Mouse (Mus musculus) embryo, embryonic 10.5 days (tissue): Measurements from ENCODE around the gene Acvr2a.
A peak's percentile ranks its signal among the peaks of the same experiment; 100 is the strongest.

Experiments
- DNase-seq: peaks from one replicate; pipeline ENCODE4 v3.0.0-alpha.2; 2015; ENCODE audit warnings: low spot score

Acvr2a gene

GRCm38 (mm10) chr2:48868199-48868913 is 54.4 kb downstream of the Acvr2a start:
- no peak for DNase-seq

GRCm38 (mm10) chr2:48885945-48886344 is 72.0 kb downstream of the Acvr2a start:
- peak; percentile 90 for DNase-seq

- DNase-seq: no peak
Observed at GRCm38 (mm10) chr2:48895186-48895585, 81.3 kb downstream of the Acvr2a start.

GRCm38 (mm10) chr2:48908866-48909265 is 95.0 kb downstream of the Acvr2a start:
- peak; percentile 27 for DNase-seq

GRCm38 (mm10) chr2:48914185-48914584 is 100.3 kb downstream of the Acvr2a start:
- no peak for DNase-seq

- DNase-seq: no peak
Observed at GRCm38 (mm10) chr2:48915832-48916231, 101.9 kb downstream of the Acvr2a start.

- DNase-seq: no peak
Observed at GRCm38 (mm10) chr2:48935058-48935457, 121.1 kb downstream of the Acvr2a start.

GRCm38 (mm10) chr2:48947761-48948160 is 133.9 kb downstream of the Acvr2a start:
- DNase-seq: peak; percentile 21

- DNase-seq: peak; percentile 99
Observed at GRCm38 (mm10) chr2:48948841-48949584, 135.1 kb downstream of the Acvr2a start, which contains the start of gene Mbd5. TSS of gene Mbd5 (plus strand) at chr2:48949508.

GRCm38 (mm10) chr2:48949743-48950251 is 135.9 kb downstream of the Acvr2a start:
- DNase-seq: peak; percentile 64

- no peak for DNase-seq
Observed at GRCm38 (mm10) chr2:48950252-48950315, 136.2 kb downstream of the Acvr2a start, which contains the start of gene Orc4. TSS of gene Orc4 (minus strand) at chr2:48950277.

GRCm38 (mm10) chr2:48950316-48950880 is 136.5 kb downstream of the Acvr2a start:
- peak; percentile 36 for DNase-seq
